Comparison of ENCODE assay signal across 16 mouse cellular contexts in the genomic region with DNA sequence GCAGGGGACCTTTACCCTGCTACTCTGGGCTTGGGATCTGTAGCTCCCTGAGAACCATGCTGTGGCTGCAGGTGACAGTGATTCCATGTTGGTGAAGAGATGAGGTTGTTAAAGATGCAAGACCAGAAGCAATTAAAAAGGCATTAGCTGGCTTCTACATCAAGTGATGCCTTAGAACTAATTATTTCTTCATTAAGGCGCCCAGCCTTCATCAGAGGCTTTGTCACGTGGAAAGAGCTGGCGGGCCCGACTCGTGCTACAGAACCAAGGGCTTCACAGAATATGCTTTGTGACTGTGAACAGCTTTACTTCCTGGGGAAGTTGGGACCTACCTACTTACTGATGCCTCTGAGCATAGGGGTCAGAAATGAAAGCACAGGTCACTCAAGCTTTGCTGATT.
"Had no signal": no experiment of that assay in that cellular context is flagged by ENCODE, and none has a peak within 500 bp of the region (broad histone marks: within the 10 kb centered on the region; RNA-seq: fewer than 3 reads in every experiment).

No protein-coding gene starts in this region.

- H3K36me3 ChIP-seq: neural tube, embryonic 13.5 days; neural tube, embryonic 15.5 days; stomach, embryonic 15.5 days had no signal

- H3K4me1 ChIP-seq: neural tube, embryonic 13.5 days; neural tube, embryonic 15.5 days; stomach, embryonic 15.5 days had no signal

- H3K27ac ChIP-seq: neural tube, embryonic 13.5 days; neural tube, embryonic 15.5 days; stomach, embryonic 15.5 days; stomach, postnatal 0 days had no signal

- H3K4me3 ChIP-seq: neural tube, embryonic 13.5 days; neural tube, embryonic 15.5 days; stomach, embryonic 15.5 days had no signal

- H3K4me2 ChIP-seq: neural tube, embryonic 13.5 days; neural tube, embryonic 15.5 days; stomach, embryonic 15.5 days had no signal

- H3K9me3 ChIP-seq: neural tube, embryonic 13.5 days; neural tube, embryonic 15.5 days; stomach, embryonic 15.5 days had no signal

- H3K27me3 ChIP-seq: neural tube, embryonic 13.5 days; neural tube, embryonic 15.5 days; stomach, embryonic 15.5 days had no signal

- DNase-seq: retina, postnatal 1 day; right cerebral cortex, adult 18-20 months; right cerebral cortex, postnatal 14 days; right cerebral cortex, postnatal 25 days; right cerebral cortex, postnatal 4 days; spleen, adult 18-20 months; thymus, adult 18-20 months; thymus, adult 2 months; thymus, postnatal 14 days; thymus, postnatal 25 days; thymus, postnatal 36 days; thymus, postnatal 4 days had no signal

- H3K9ac ChIP-seq: neural tube, embryonic 13.5 days; neural tube, embryonic 15.5 days; stomach, embryonic 15.5 days had no signal
